Mouse (Mus musculus): ENCODE data around the gene Glb1l3.

- TF ChIP-seq POLR2A (IDR thresholded peaks at IDR 0.05; ENCODE audit: borderline replicate concordance, extremely low read depth, low read depth, low read length) (no peak), CTCF (IDR thresholded peaks at IDR 0.05; ENCODE audit: insufficient read depth, low read length) (no peak)
Observed at GRCm38 (mm10) chr9:26808735-26809134, 52.0 kb downstream of the Glb1l3 start.
